7 mouse cellular contexts compared by ENCODE assay signal in genomic region chr2:18585564-18586336, GRCm38 (mm10).
DNase-seq lines count a peak whose midpoint lies in the region; ATAC-seq lines count a peak whose summit lies in the region.

No protein-coding gene starts in this region.

- 0 out of 2 replicates have a peak, but pooled peaks cover 2% of the 10 kb centered on the region for H3K4me1 ChIP-seq in midbrain, embryonic 11.5 days (ENCODE audit: control insufficient read depth, insufficient read depth, low read length)
- H3K4me1 ChIP-seq in midbrain, embryonic 16.5 days (ENCODE audit: control insufficient read depth, insufficient read depth, low read length): peaks cover 7% of the 10 kb centered on the region; the same call in 1 of the 2 replicates

- no peak overlapping the region for H3K27ac ChIP-seq in midbrain, embryonic 11.5 days (ENCODE audit: low read depth, low read length)
- H3K27ac ChIP-seq in midbrain, embryonic 16.5 days (ENCODE audit: low read length): no peak overlapping the region

- peak; percentile 82 for DNase-seq in midbrain, embryonic 11.5 days (ENCODE audit: low spot score, missing footprints)
- DNase-seq in adrenal gland, postnatal 14 days: peak; percentile 29
- peak; percentile 48 to 59 for DNase-seq in cerebellum, postnatal 14 days
- DNase-seq in urinary bladder, adult 2 months (ENCODE audit: low spot score): no peak
- DNase-seq in frontal cortex, postnatal 25 days (ENCODE audit: low spot score in 2 of 2): no peak

- H3K9ac ChIP-seq in midbrain, embryonic 11.5 days (ENCODE audit: low read length): no peak overlapping the region
- no peak overlapping the region for H3K9ac ChIP-seq in midbrain, embryonic 16.5 days (ENCODE audit: low read depth, low read length)

- H3K27me3 ChIP-seq in midbrain, embryonic 11.5 days (ENCODE audit: control insufficient read depth, insufficient read depth, low read length): no peaks in the 10 kb centered on the region
- H3K27me3 ChIP-seq in midbrain, embryonic 16.5 days (ENCODE audit: control insufficient read depth, insufficient read depth, low read depth, low read length): no peaks in the 10 kb centered on the region

- no peak overlapping the region for H3K4me2 ChIP-seq in midbrain, embryonic 11.5 days
- no peak overlapping the region for H3K4me2 ChIP-seq in midbrain, embryonic 16.5 days (ENCODE audit: low read length)

- no peak overlapping the region for H3K4me3 ChIP-seq in midbrain, embryonic 11.5 days (ENCODE audit: low read depth, low read length)
- no peak overlapping the region for H3K4me3 ChIP-seq in midbrain, embryonic 16.5 days (ENCODE audit: low read depth, low read length)

- WGBS in midbrain, embryonic 11.5 days: 42% methylated on average over 9 of the region's 9 CpGs
- 39% methylated on average over 9 of the region's 9 CpGs for WGBS in midbrain, embryonic 16.5 days

- H3K9me3 ChIP-seq in midbrain, embryonic 11.5 days (ENCODE audit: control insufficient read depth, low read length): no peaks in the 10 kb centered on the region
- no peaks in the 10 kb centered on the region for H3K9me3 ChIP-seq in midbrain, embryonic 16.5 days (replicated peaks; ENCODE audit: control insufficient read depth, low read length, poor library complexity, severe bottlenecking)

- H3K36me3 ChIP-seq in midbrain, embryonic 11.5 days (ENCODE audit: control insufficient read depth, insufficient read depth, low read length): no peaks in the 10 kb centered on the region
- H3K36me3 ChIP-seq in midbrain, embryonic 16.5 days (ENCODE audit: control insufficient read depth, insufficient read depth, low read length): no peaks in the 10 kb centered on the region

- ATAC-seq in midbrain, embryonic 11.5 days (ENCODE audit: low FRiP score): no peak
- ATAC-seq in midbrain, embryonic 16.5 days: no peak
- peak; percentile 47 for ATAC-seq in megakaryocyte progenitor cell, adult 5-6 weeks (replicated peaks; ENCODE audit: poor library complexity)

Comparison
In these comparisons a context has a peak if more than half of its experiments do, and no peak if none do; other contexts are left out.
1. DNase-seq: peak in midbrain, embryonic 11.5 days (single experiment), adrenal gland, postnatal 14 days (single experiment) and cerebellum, postnatal 14 days (2 of 2); none in urinary bladder, adult 2 months (single experiment) and frontal cortex, postnatal 25 days (0 of 2).